Mouse (Mus musculus) layer of hippocampus, postnatal 25 days (tissue): ENCODE measurements around the gene Dus1l. TPM values are rescaled to one million over a fixed set of nuclear protein-coding genes. Genes with fewer than 3 reads are reported as not detected.
"Not testable (repeated sequence)": the region's sequence is repeated elsewhere in the genome, so short reads cannot be mapped to it uniquely, and the experiment has no call there.

Experiments used
- DNase-seq, 2 experiments: peaks; one replicate each; pipeline ENCODE4 v3.0.0; 2022; ENCODE audit warnings: mixed read lengths in 2 of 2, low spot score in 1 of 2; ENCODE audit errors: extremely low spot score in 1 of 2
- total RNA-seq, 2 experiments: library from RNA; stranded (reverse); gene quantifications; 2 replicates each; pipeline ENCODE4 v1.2.3; 2021

Dus1l gene
- total RNA-seq, 2 experiments from 2014 or later: 45.7 to 50.0 TPM

- DNase-seq: no peak
Observed at GRCm38 (mm10) chr11:120820546-120820945, 24.3 kb upstream of the Dus1l start.

- no peak for DNase-seq
Observed at GRCm38 (mm10) chr11:120819556-120819955, 23.4 kb upstream of the Dus1l start.

- DNase-seq: no peak
Observed at GRCm38 (mm10) chr11:120818251-120818650, 22.0 kb upstream of the Dus1l start.

- no peak for DNase-seq
Observed at GRCm38 (mm10) chr11:120817358-120817757, 21.2 kb upstream of the Dus1l start.

GRCm38 (mm10) chr11:120812068-120812467 is 15.9 kb upstream of the Dus1l start:
- peak in 1 of 2 experiments; percentile 15 for DNase-seq

- DNase-seq: no peak
Observed at GRCm38 (mm10) chr11:120808010-120808409, 11.8 kb upstream of the Dus1l start.

- no peak for DNase-seq
Observed at GRCm38 (mm10) chr11:120805375-120806298, 9.4 kb upstream of the Dus1l start.

GRCm38 (mm10) chr11:120804769-120805168 is 8.6 kb upstream of the Dus1l start:
- no peak for DNase-seq

- DNase-seq: no peak
Observed at GRCm38 (mm10) chr11:120804274-120804673, 8.1 kb upstream of the Dus1l start.

- DNase-seq: peak; percentile 69 to 94
Observed at GRCm38 (mm10) chr11:120800061-120800904, 4.1 kb upstream of the Dus1l start.

- no peak for DNase-seq
Observed at GRCm38 (mm10) chr11:120799316-120799890, 3.2 kb upstream of the Dus1l start.

- DNase-seq: no peak
Observed at GRCm38 (mm10) chr11:120798244-120798643, 2.0 kb upstream of the Dus1l start.

- DNase-seq: no peak
Observed at GRCm38 (mm10) chr11:120796614-120796946, 377 bp upstream of the Dus1l start.

- no peak for DNase-seq
Observed at GRCm38 (mm10) chr11:120792652-120793051, 3.6 kb downstream of the Dus1l start.

GRCm38 (mm10) chr11:120789810-120790209 is 6.4 kb downstream of the Dus1l start:
- no peak for DNase-seq

- no peak for DNase-seq
Observed at GRCm38 (mm10) chr11:120789355-120789754, 6.8 kb downstream of the Dus1l start.

- DNase-seq: not testable (repeated sequence)
Observed at GRCm38 (mm10) chr11:120788460-120788859, 7.7 kb downstream of the Dus1l start.

GRCm38 (mm10) chr11:120785145-120785544 is 11.1 kb downstream of the Dus1l start:
- DNase-seq: no peak

- peak; percentile 68 to 79 for DNase-seq
Observed at GRCm38 (mm10) chr11:120784064-120784791, 12.0 kb downstream of the Dus1l start, which contains the start of the genes Rfng and Gps1. TSS of gene Rfng (minus strand) at chr11:120784207. TSS of gene Gps1 (plus strand) at chr11:120784272.

- no peak for DNase-seq
Observed at GRCm38 (mm10) chr11:120783426-120784063, 12.7 kb downstream of the Dus1l start.
